ENCODE assay signal across 9 mouse cellular contexts in the genomic region with DNA sequence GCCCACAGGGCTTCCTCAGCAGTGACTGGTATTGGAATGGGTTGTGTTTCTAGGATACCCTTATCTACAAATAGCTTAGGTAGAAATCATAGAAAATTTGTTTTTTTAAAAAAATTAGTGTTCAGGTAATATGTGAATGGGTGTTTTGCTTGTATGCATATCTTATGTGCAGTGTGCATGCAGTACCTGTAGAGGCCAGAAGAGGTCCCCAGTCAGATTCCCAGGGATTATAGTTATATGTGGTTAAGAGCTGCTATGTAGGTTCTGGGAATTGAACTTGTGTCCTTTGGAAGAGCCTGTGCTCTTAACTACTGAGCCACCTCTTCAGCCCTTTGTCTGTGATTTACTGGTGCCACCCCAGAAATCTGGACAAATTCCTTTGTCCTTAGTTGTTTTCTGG. TPM values are rescaled to one million over a fixed set of nuclear protein-coding genes. Genes with fewer than 3 reads are reported as not detected.
DNase-seq lines count a peak whose midpoint lies in the region; ATAC-seq and TF ChIP-seq lines count a peak whose summit lies in the region.
"Had no signal": no experiment of that assay in that cellular context is flagged by ENCODE, and none has a peak within 500 bp of the region (broad histone marks: within the 10 kb centered on the region; RNA-seq: fewer than 3 reads in every experiment).

No protein-coding gene starts in this region.

- H3K4me2 ChIP-seq in liver, embryonic 14.5 days (ENCODE audit: low read depth): no peak overlapping the region
- no peak overlapping the region for H3K4me2 ChIP-seq in forebrain, embryonic 12.5 days
- H3K4me2 ChIP-seq: limb, embryonic 13.5 days had no signal

- TF ChIP-seq CTCF in liver, embryonic 14.5 days (IDR thresholded peaks at IDR 0.05; ENCODE audit: low read depth): peak; percentile 43; the same call in 1 of the 2 replicates
- TF ChIP-seq CTCF in G1E (IDR thresholded peaks at IDR 0.05; ENCODE audit: low read depth, low read length): peak; percentile 9; the same call in 1 of the 2 replicates

- peak; percentile 20 for DNase-seq in embryo, embryonic 9.5 days (ENCODE audit: extremely low spot score)
- DNase-seq in embryo, embryonic 11 days: no peak
- DNase-seq in liver, embryonic 14.5 days (ENCODE audit: low read depth in 3 of 3, low spot score in 3 of 3): no peak
- DNase-seq in liver: no peak
- no peak for DNase-seq in G1E (ENCODE audit: low spot score)
- DNase-seq in lung, postnatal 36 days: peak; percentile 56
- DNase-seq in spleen, postnatal 14 days (ENCODE audit: low spot score in 2 of 2): no peak

- H3K9ac ChIP-seq in liver, embryonic 14.5 days (replicated peaks): no peak overlapping the region
- H3K9ac ChIP-seq in forebrain, embryonic 12.5 days: no peak overlapping the region
- H3K9ac ChIP-seq: limb, embryonic 13.5 days had no signal

- ATAC-seq in liver, embryonic 14.5 days (ENCODE audit: insufficient read depth): no peak
- no peak for ATAC-seq in G1E (ENCODE audit: extremely low read depth, insufficient number of reproducible peaks, low FRiP score, poor library complexity, severe bottlenecking)
- ATAC-seq in forebrain, embryonic 12.5 days (ENCODE audit: low FRiP score): no peak

- no peak overlapping the region for H3K27ac ChIP-seq in liver, embryonic 14.5 days
- H3K27ac ChIP-seq in forebrain, embryonic 12.5 days: no peak overlapping the region
- H3K27ac ChIP-seq: limb, embryonic 13.5 days had no signal

- no peak overlapping the region for H3K4me3 ChIP-seq in liver, embryonic 14.5 days (ENCODE audit: insufficient read depth in 1 of 2, low read depth in 2 of 2, low read length in 2 of 2)
- H3K4me3 ChIP-seq in G1E (ENCODE audit: low read depth, low read length): no peak overlapping the region
- H3K4me3 ChIP-seq in forebrain, embryonic 12.5 days (replicated peaks): no peak overlapping the region
- H3K4me3 ChIP-seq: limb, embryonic 13.5 days had no signal

- H3K4me1 ChIP-seq in liver, embryonic 14.5 days (replicated peaks; ENCODE audit: control insufficient read depth in 2 of 2, insufficient read depth in 2 of 2, low read length in 1 of 2): no peaks in the 10 kb centered on the region
- H3K4me1 ChIP-seq in G1E (ENCODE audit: insufficient read depth, low read depth, low read length): no peaks in the 10 kb centered on the region
- H3K4me1 ChIP-seq in forebrain, embryonic 12.5 days: no peaks in the 10 kb centered on the region

- no peaks in the 10 kb centered on the region for H3K36me3 ChIP-seq in liver, embryonic 14.5 days (replicated peaks; ENCODE audit: control insufficient read depth, insufficient read depth, low read depth)
- H3K36me3 ChIP-seq in G1E (replicated peaks): no peaks in the 10 kb centered on the region
- peaks cover 4% of the 10 kb centered on the region; the same call in 1 of the 2 replicates for H3K36me3 ChIP-seq in forebrain, embryonic 12.5 days (replicated peaks)

- TF ChIP-seq EP300 in liver, embryonic 14.5 days (IDR thresholded peaks at IDR 0.05; ENCODE audit: low read depth): no peak

- no peaks in the 10 kb centered on the region for H3K27me3 ChIP-seq in liver, embryonic 14.5 days (ENCODE audit: control insufficient read depth, insufficient read depth, low read length)
- no peaks in the 10 kb centered on the region for H3K27me3 ChIP-seq in G1E (ENCODE audit: insufficient read depth, low read length)
- no peaks in the 10 kb centered on the region for H3K27me3 ChIP-seq in forebrain, embryonic 12.5 days
- H3K27me3 ChIP-seq: limb, embryonic 13.5 days had no signal

- no peaks in the 10 kb centered on the region for H3K9me3 ChIP-seq in liver, embryonic 14.5 days (ENCODE audit: control insufficient read depth, low read length)
- H3K9me3 ChIP-seq in G1E (replicated peaks): no peaks in the 10 kb centered on the region
- H3K9me3 ChIP-seq in forebrain, embryonic 12.5 days: peaks cover 6% of the 10 kb centered on the region; the same call in 1 of the 2 replicates

RNA-seq across cellular contexts. Expression of gene Cep112, which starts 22.2 kb away (rescaled TPM):
- polyA plus RNA-seq in liver, embryonic 14.5 days (2012; rRNA removed): 0.30 and 0.76 TPM in 2 replicates
- 1.1 and 1.7 TPM in 2 replicates for polyA plus RNA-seq in liver, embryonic 14.5 days (2014; fragmentation: Nextera tagmentation; extraction: Ambion mirVana)
- total RNA-seq in G1E (2014; fragmentation: Nextera tagmentation): not detected in 2 replicates
- total RNA-seq in G1E (2017): 0.22 TPM in 1 of 2 replicates, not detected in the other
- polyA plus RNA-seq in G1E (2012): not detected in 2 replicates
- polyA plus RNA-seq in forebrain, embryonic 12.5 days (2016; fragmentation: Nextera tagmentation; extraction: Ambion mirVana): 18.6 and 22.4 TPM in 2 replicates

Comparison
In these comparisons a context has a peak if more than half of its experiments do, and no peak if none do; other contexts are left out.
1. DNase-seq: peak in embryo, embryonic 9.5 days (single experiment) and lung, postnatal 36 days (single experiment); none in embryo, embryonic 11 days (single experiment), liver, embryonic 14.5 days (0 of 3), liver (single experiment), G1E (single experiment) and spleen, postnatal 14 days (0 of 2).